Mouse (Mus musculus) forebrain, embryonic 16.5 days (tissue): ENCODE measurements at regions not wholly inside any gene's neighbourhood (a gene's known extent, or its start where the extent isn't known, plus 50 kb on each side); places are given as distances from the start of the nearest gene placed in this dataset.

ENCODE experiments used
- ATAC-seq: fragments of 200-750 bp; cut with Nextera tagmentation; 2 replicates; pipeline ENCODE4 v1.8.0; 2017; ENCODE audit warnings: mild to moderate bottlenecking, moderate library complexity
- H3K27ac ChIP-seq: fragments of 300-500 bp; sonication (generic); 2 replicates; pipeline ENCODE4 v1.5.1; 2014; ENCODE audit warnings: low read length, control low read depth
- H3K27me3 ChIP-seq: fragments of 300-500 bp; sonication (generic); replicated peaks from 2 replicates; pipeline ENCODE4 v1.6.1; 2014; ENCODE audit warnings: low read length; ENCODE audit not compliant: control insufficient read depth, insufficient read depth
- H3K36me3 ChIP-seq: fragments of 300-500 bp; sonication (generic); 2 replicates; pipeline ENCODE4 v1.6.1; 2014; ENCODE audit not compliant: control insufficient read depth, insufficient read depth
- H3K4me1 ChIP-seq: fragments of 300-500 bp; sonication (generic); replicated peaks from 2 replicates; pipeline ENCODE4 v1.6.1; 2014; ENCODE audit warnings: low read length; ENCODE audit not compliant: control insufficient read depth, insufficient read depth
- H3K4me2 ChIP-seq: fragments of 300-500 bp; sonication (generic); 2 replicates; pipeline ENCODE4 v1.6.1; 2014; ENCODE audit warnings: mild to moderate bottlenecking, low read length, control low read depth
- H3K4me3 ChIP-seq: fragments of 300-500 bp; sonication (generic); replicated peaks from 2 replicates; pipeline ENCODE4 v1.5.1; 2014; ENCODE audit warnings: mild to moderate bottlenecking, low read length, control low read depth
- H3K9ac ChIP-seq: fragments of 300-500 bp; sonication (generic); replicated peaks from 2 replicates; pipeline ENCODE4 v1.6.1; 2014; ENCODE audit warnings: low read depth, low read length, control low read depth
- H3K9me3 ChIP-seq: fragments of 300-500 bp; sonication (generic); 2 replicates; pipeline ENCODE4 v1.6.1; 2016; ENCODE audit warnings: low read length; ENCODE audit not compliant: control insufficient read depth
- WGBS: fragments of 180-500 bp; shearing (Covaris S2); extraction: QIAGEN DNeasy Blood & Tissue Kit; methylation state at CpG from one replicate; pipeline ENCODE4 v1.1.7; 2014; 5-methylcytosine and 5-hydroxymethylcytosine counted together

DNA sequence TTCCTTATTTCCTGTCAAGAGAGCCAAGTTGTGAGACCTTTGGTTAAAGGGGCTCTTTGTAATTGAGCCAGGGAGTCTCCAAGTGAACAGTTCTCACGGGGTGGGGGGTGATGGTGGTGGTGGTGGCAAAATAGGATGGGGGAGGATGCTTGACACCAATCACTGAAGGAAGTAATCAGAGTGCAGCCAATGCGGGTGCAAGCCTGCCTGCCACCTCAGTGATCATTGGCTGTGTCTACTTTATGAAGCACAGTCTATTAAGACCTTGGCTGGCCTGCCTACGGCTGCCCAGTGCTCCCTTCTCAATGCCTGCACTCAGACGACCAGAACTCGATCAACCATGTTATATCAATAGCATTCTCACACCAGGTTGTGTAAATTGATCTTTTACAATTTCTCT is 206.0 kb upstream of the Pou3f3 start:
- H3K36me3 ChIP-seq = no peaks in the 10 kb centered on the region
- 40% methylated on average over 5 of the region's 5 CpGs for WGBS

DNA sequence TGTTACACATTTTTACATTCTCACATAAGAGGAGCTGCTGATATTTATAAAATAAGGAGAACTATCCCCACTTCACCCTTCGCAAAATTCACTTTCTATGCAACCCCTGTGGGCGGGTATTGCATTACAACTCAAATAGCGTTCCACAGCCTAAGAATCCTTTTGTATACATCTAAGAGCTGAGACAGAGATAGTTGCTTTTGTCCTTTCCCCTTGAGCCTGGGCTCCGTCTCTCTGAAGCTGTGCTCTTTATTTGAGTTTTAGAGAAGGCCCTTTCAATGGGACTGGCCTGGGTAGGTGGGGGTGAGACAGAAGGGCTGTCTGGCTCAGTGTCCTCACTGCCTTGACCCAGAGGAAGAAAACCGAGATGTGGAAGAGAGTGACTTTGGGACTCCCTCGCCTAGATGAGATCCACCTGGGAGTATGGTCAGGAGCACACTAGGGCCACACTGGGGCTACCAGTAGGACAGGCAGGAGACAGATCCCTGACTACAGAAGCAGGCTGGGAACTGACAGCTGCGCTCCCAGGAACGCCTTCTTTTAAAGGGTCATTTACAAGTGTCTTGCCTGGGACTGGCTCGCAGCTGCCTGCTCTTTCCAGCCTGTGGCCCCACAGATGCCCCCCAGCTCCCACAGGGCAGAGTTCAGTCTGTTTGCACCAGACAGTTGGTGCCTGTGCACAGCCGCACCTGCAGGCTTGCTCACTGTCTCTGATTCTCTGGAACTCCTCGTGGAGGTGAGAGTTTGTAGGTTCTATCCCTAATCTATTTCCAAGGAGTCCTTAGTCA is 204.5 kb upstream of the Pou3f3 start:
- Histone ChIP-seq H3K4me1 (peaks cover 12% of the 10 kb centered on the region), H3K27ac (no peak overlapping the region), H3K27me3 (no peaks in the 10 kb centered on the region), H3K4me2 (peak overlapping the region; percentile 74), H3K9me3 (no peaks in the 10 kb centered on the region), H3K4me3 (peak overlapping the region; percentile 41), H3K36me3 (no peaks in the 10 kb centered on the region), H3K9ac (peak overlapping the region; percentile 65)
- peak; percentile 61 for ATAC-seq
- 24% methylated on average over 11 of the region's 11 CpGs for WGBS

More for the DNA sequence above, 206.0 kb upstream of the Pou3f3 start:
- Histone ChIP-seq H3K27me3 (no peaks in the 10 kb centered on the region), H3K4me1 (peaks cover 12% of the 10 kb centered on the region), H3K9me3 (no peaks in the 10 kb centered on the region), H3K9ac (no peak overlapping the region), H3K4me3 (no peak overlapping the region), H3K27ac (no peak overlapping the region), H3K4me2 (no peak overlapping the region)
- ATAC-seq = no peak

GRCm38 (mm10) chr1:42491644-42492277 is 203.8 kb upstream of the Pou3f3 start:
- H3K36me3 ChIP-seq = no peaks in the 10 kb centered on the region
- 1% methylated on average over 35 of the region's 35 CpGs for WGBS
- no peaks in the 10 kb centered on the region for H3K27me3 ChIP-seq
- H3K9me3 ChIP-seq = no peaks in the 10 kb centered on the region
- peak; percentile 62 for ATAC-seq
- H3K4me3 ChIP-seq = peak overlapping the region; percentile 41
- H3K9ac ChIP-seq = peak overlapping the region; percentile 65
- peaks cover 12% of the 10 kb centered on the region for H3K4me1 ChIP-seq
- H3K27ac ChIP-seq = no peak overlapping the region
- H3K4me2 ChIP-seq = peak overlapping the region; percentile 74

DNA sequence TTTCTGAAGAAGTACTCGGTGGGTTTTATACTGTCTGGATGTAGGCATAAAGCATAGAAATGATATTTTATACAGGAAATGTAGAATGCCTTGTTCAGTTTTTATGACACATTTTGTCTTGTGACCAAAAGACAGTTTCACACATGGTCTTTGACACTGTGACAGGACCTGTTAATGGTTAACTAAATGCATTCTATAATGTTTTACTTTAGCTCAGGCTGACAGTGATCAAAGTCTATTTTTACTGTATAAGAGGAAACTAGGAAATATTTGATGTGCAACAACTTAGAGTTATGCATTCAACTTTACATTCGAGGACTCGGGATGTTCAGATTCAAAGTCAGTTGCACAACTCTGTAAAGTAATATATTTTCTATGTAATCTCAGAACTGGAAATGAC is 199.5 kb upstream of the Pou3f3 start:
- Histone ChIP-seq H3K4me3 (no peak overlapping the region), H3K4me2 (no peak overlapping the region), H3K9me3 (no peaks in the 10 kb centered on the region), H3K27me3 (no peaks in the 10 kb centered on the region), H3K27ac (no peak overlapping the region), H3K36me3 (no peaks in the 10 kb centered on the region), H3K4me1 (peaks cover 10% of the 10 kb centered on the region), H3K9ac (no peak overlapping the region)
- no peak for ATAC-seq
- WGBS = 94% methylated on average over 3 of the region's 3 CpGs

- H3K4me3 ChIP-seq = no peak overlapping the region
- H3K36me3 ChIP-seq = no peaks in the 10 kb centered on the region
- WGBS = 89% methylated on average over 6 of the region's 6 CpGs
- H3K27me3 ChIP-seq = no peaks in the 10 kb centered on the region
- H3K4me2 ChIP-seq = no peak overlapping the region
- no peak overlapping the region for H3K27ac ChIP-seq
- no peaks in the 10 kb centered on the region for H3K9me3 ChIP-seq
- ATAC-seq = no peak
- no peak overlapping the region for H3K9ac ChIP-seq
- peaks cover 6% of the 10 kb centered on the region for H3K4me1 ChIP-seq
These were observed 199.1 kb upstream of the Pou3f3 start for GRCm38 (mm10) chr1:42496433-42496832.

DNA sequence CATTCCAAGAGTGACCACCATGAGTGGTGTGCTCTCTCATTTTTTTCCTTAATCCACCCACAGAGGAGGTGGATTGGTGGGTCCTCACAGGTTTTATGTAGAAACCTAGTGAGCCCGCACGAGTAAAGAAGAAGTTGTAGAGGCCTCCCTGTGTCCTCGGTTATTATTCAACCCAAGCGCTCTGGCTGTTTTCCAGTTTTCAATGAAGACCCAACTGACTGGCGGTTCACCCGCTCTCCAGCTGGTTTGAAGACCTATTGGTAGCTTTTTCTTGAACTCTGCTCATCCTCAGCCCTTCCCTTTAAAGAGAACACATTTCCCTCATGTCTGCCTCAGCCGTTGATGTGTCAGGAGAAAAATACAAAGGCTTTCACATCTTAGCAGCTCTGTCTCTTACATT is 196.7 kb upstream of the Pou3f3 start:
- Histone ChIP-seq H3K27me3 (no peaks in the 10 kb centered on the region), H3K27ac (no peak overlapping the region), H3K9ac (no peak overlapping the region), H3K9me3 (no peaks in the 10 kb centered on the region), H3K4me1 (no peaks in the 10 kb centered on the region), H3K4me2 (no peak overlapping the region), H3K36me3 (no peaks in the 10 kb centered on the region), H3K4me3 (no peak overlapping the region)
- 78% methylated on average over 7 of the region's 7 CpGs for WGBS
- ATAC-seq = no peak

GRCm38 (mm10) chr1:42504491-42504890 is 191.1 kb upstream of the Pou3f3 start:
- ATAC-seq = peak; percentile 43; the same call in 1 of the 2 replicates
- Histone ChIP-seq H3K4me2 (peak overlapping the region; percentile 21), H3K4me1 (peaks cover 12% of the 10 kb centered on the region), H3K9ac (no peak overlapping the region), H3K36me3 (no peaks in the 10 kb centered on the region), H3K27ac (no peak overlapping the region), H3K9me3 (no peaks in the 10 kb centered on the region), H3K27me3 (no peaks in the 10 kb centered on the region), H3K4me3 (no peak overlapping the region)
- WGBS = 21% methylated on average over 9 of the region's 9 CpGs

- no peak for ATAC-seq
- no peaks in the 10 kb centered on the region for H3K27me3 ChIP-seq
- no peak overlapping the region for H3K4me2 ChIP-seq
- H3K9me3 ChIP-seq = no peaks in the 10 kb centered on the region
- H3K4me3 ChIP-seq = no peak overlapping the region
- H3K36me3 ChIP-seq = no peaks in the 10 kb centered on the region
- H3K27ac ChIP-seq = no peak overlapping the region
- 56% methylated on average over 10 of the region's 10 CpGs for WGBS
- peaks cover 12% of the 10 kb centered on the region for H3K4me1 ChIP-seq
- no peak overlapping the region for H3K9ac ChIP-seq
These were observed 190.4 kb upstream of the Pou3f3 start for GRCm38 (mm10) chr1:42505048-42505729.

- no peak overlapping the region for H3K27ac ChIP-seq
- no peaks in the 10 kb centered on the region for H3K27me3 ChIP-seq
- H3K4me1 ChIP-seq = no peaks in the 10 kb centered on the region
- H3K4me3 ChIP-seq = no peak overlapping the region
- H3K4me2 ChIP-seq = no peak overlapping the region
- H3K36me3 ChIP-seq = no peaks in the 10 kb centered on the region
- no peaks in the 10 kb centered on the region for H3K9me3 ChIP-seq
- 96% methylated on average over 3 of the region's 3 CpGs for WGBS
- H3K9ac ChIP-seq = no peak overlapping the region
- no peak for ATAC-seq
These were observed 181.2 kb upstream of the Pou3f3 start for GRCm38 (mm10) chr1:42514417-42514816.
